In the genomic region with DNA sequence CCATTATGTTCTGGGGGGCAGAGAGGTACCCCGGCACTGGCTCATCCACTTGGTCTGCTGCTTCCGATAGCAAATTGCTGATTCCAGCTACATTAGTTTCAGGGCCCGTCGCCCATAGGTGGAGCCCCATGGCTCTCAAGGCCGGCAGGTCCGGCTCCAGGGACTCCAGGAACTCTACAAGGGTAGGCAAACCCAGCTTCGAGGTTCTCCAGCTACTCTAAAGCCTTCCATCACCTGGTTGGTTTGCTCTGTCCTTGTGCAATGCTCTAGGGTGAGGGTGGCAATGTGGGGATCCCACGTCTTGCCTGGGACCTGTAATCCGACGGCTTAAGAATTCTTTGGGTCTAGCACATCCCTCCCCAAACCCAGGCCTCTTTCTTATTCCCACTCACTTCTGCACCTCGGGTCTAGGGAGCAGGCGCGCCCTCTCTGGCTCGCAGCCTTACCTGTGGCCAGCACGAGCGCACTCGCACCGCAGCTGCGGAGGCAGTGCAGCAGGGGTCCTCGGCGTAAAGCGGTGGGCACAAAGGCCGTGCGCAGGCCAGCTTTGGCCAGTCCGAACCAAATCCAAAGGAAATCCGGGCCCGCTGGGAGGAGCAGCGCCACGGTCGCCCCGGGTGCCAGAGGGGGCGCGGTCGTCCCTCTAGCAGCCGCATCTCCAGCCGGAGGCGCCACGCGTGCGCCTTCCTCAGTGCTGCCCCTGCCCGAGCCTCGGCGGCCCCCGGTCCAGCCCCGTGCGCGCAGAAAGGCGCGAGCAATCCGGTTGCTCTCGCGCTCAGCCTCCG, we compare ENCODE assay signal across 8 mouse cellular contexts. TPM values are rescaled to one million over a fixed set of nuclear protein-coding genes. Genes with fewer than 3 reads are reported as not detected.
DNase-seq lines count a peak whose midpoint lies in the region; ATAC-seq and TF ChIP-seq lines count a peak whose summit lies in the region.

No protein-coding gene starts in this region.

- no peaks in the 10 kb centered on the region for H3K27me3 ChIP-seq in kidney, adult 2 months (replicated peaks; ENCODE audit: control insufficient read depth, insufficient read depth, low read length)
- H3K27me3 ChIP-seq in forebrain, embryonic 10.5 days (ENCODE audit: poor library complexity, severe bottlenecking) = peaks cover 28% of the 10 kb centered on the region
- no peaks in the 10 kb centered on the region for H3K27me3 ChIP-seq in hindbrain, embryonic 11.5 days (ENCODE audit: control insufficient read depth, insufficient read depth, low read length)
- peaks cover 24% of the 10 kb centered on the region for H3K27me3 ChIP-seq in liver, embryonic 11.5 days (replicated peaks; ENCODE audit: control insufficient read depth, insufficient read depth, low read length)
- H3K27me3 ChIP-seq in neural tube, embryonic 12.5 days (replicated peaks) = no peaks in the 10 kb centered on the region

- peak overlapping the region; percentile 63 for H3K4me3 ChIP-seq in kidney, adult 2 months (ENCODE audit: insufficient read depth, low read depth, low read length)
- H3K4me3 ChIP-seq in forebrain, embryonic 10.5 days = peak overlapping the region; percentile 75
- H3K4me3 ChIP-seq in hindbrain, embryonic 11.5 days (ENCODE audit: low read depth, low read length) = peak overlapping the region; percentile 56
- peak overlapping the region; percentile 58 for H3K4me3 ChIP-seq in liver, embryonic 11.5 days (ENCODE audit: low read depth, low read length)
- H3K4me3 ChIP-seq in neural tube, embryonic 12.5 days = peak overlapping the region; percentile 65

- peak overlapping the region; percentile 71 for H3K9ac ChIP-seq in hindbrain, embryonic 11.5 days (ENCODE audit: low read depth, low read length)
- peak overlapping the region; percentile 62 for H3K9ac ChIP-seq in liver, embryonic 11.5 days (ENCODE audit: low read depth, low read length)
- peak overlapping the region; percentile 81 for H3K9ac ChIP-seq in neural tube, embryonic 12.5 days

- ATAC-seq in hindbrain, embryonic 11.5 days (ENCODE audit: low FRiP score) = peak; percentile 75
- ATAC-seq in liver, embryonic 11.5 days (replicated peaks; ENCODE audit: low FRiP score) = peak; percentile 11; the same call in 1 of the 2 replicates
- ATAC-seq in neural tube, embryonic 12.5 days (ENCODE audit: low FRiP score, low read depth) = peak; percentile 76
- no peak for ATAC-seq in erythroid progenitor cell, adult 5-6 weeks (replicated peaks; ENCODE audit: low FRiP score, poor library complexity, severe bottlenecking)

- H3K36me3 ChIP-seq in kidney, adult 2 months (ENCODE audit: control insufficient read depth, insufficient read depth, low read length) = peaks cover under 1% of the 10 kb centered on the region; the same call in 1 of the 2 replicates
- H3K36me3 ChIP-seq in forebrain, embryonic 10.5 days (replicated peaks) = peaks cover 73% of the 10 kb centered on the region
- H3K36me3 ChIP-seq in hindbrain, embryonic 11.5 days (ENCODE audit: control insufficient read depth, insufficient read depth, low read length) = peaks cover 13% of the 10 kb centered on the region; the same call in 1 of the 2 replicates
- H3K36me3 ChIP-seq in liver, embryonic 11.5 days (ENCODE audit: control insufficient read depth, insufficient read depth, low read length) = peaks cover 24% of the 10 kb centered on the region
- peaks cover 55% of the 10 kb centered on the region for H3K36me3 ChIP-seq in neural tube, embryonic 12.5 days

- TF ChIP-seq POLR2A in kidney, adult 2 months (IDR thresholded peaks at IDR 0.05; ENCODE audit: low read depth, low read length) = no peak

- peak overlapping the region; percentile 99 for H3K4me2 ChIP-seq in hindbrain, embryonic 11.5 days (replicated peaks; ENCODE audit: low read depth, low read length)
- H3K4me2 ChIP-seq in liver, embryonic 11.5 days = peak overlapping the region; percentile 78
- peak overlapping the region; percentile 98 for H3K4me2 ChIP-seq in neural tube, embryonic 12.5 days (replicated peaks)

- H3K9me3 ChIP-seq in forebrain, embryonic 10.5 days = no peaks in the 10 kb centered on the region
- H3K9me3 ChIP-seq in hindbrain, embryonic 11.5 days (ENCODE audit: control insufficient read depth, low read length) = no peaks in the 10 kb centered on the region
- H3K9me3 ChIP-seq in liver, embryonic 11.5 days (ENCODE audit: control insufficient read depth, low read length) = no peaks in the 10 kb centered on the region
- H3K9me3 ChIP-seq in neural tube, embryonic 12.5 days = no peaks in the 10 kb centered on the region

- DNase-seq in kidney, adult 2 months = peak; percentile 59
- DNase-seq in kidney, adult 11 months = no peak
- DNase-seq in adrenal gland, adult 18-20 months (ENCODE audit: low spot score in 2 of 2) = peak; percentile 56 to 59
- DNase-seq in forebrain, embryonic 10.5 days (ENCODE audit: extremely low spot score, low spot score) = peak; percentile 67
- DNase-seq in hindbrain, embryonic 11.5 days (ENCODE audit: low spot score) = no peak
- DNase-seq in liver, embryonic 11.5 days (ENCODE audit: low spot score) = no peak

- peak overlapping the region; percentile 13; the same call in 1 of the 2 replicates for H3K27ac ChIP-seq in kidney, adult 2 months (ENCODE audit: insufficient read depth, low read depth, low read length)
- H3K27ac ChIP-seq in forebrain, embryonic 10.5 days = peak overlapping the region; percentile 93
- H3K27ac ChIP-seq in hindbrain, embryonic 11.5 days (ENCODE audit: low read depth, low read length) = peak overlapping the region; percentile 90
- no peak overlapping the region for H3K27ac ChIP-seq in liver, embryonic 11.5 days (ENCODE audit: low read depth, low read length)
- H3K27ac ChIP-seq in neural tube, embryonic 12.5 days = peak overlapping the region; percentile 76

- 9% methylated on average over 53 of the region's 53 CpGs for WGBS in kidney, adult 2 months
- 3% methylated on average over 53 of the region's 53 CpGs for WGBS in forebrain, embryonic 10.5 days
- 3% methylated on average over 48 of the region's 53 CpGs for WGBS in hindbrain, embryonic 11.5 days
- 9% methylated on average over 53 of the region's 53 CpGs for WGBS in liver, embryonic 11.5 days
- WGBS in neural tube, embryonic 12.5 days = 4% methylated on average over 53 of the region's 53 CpGs

- H3K4me1 ChIP-seq in kidney, adult 2 months (ENCODE audit: control insufficient read depth, insufficient read depth, low read length) = 0 out of 2 replicates have a peak, but pooled peaks cover 4% of the 10 kb centered on the region
- H3K4me1 ChIP-seq in forebrain, embryonic 10.5 days = peaks cover 62% of the 10 kb centered on the region
- H3K4me1 ChIP-seq in hindbrain, embryonic 11.5 days (replicated peaks; ENCODE audit: control insufficient read depth, insufficient read depth, low read length) = peaks cover 6% of the 10 kb centered on the region; the same call in 1 of the 2 replicates
- H3K4me1 ChIP-seq in liver, embryonic 11.5 days (replicated peaks; ENCODE audit: control insufficient read depth, insufficient read depth, low read length) = peaks cover 13% of the 10 kb centered on the region
- peaks cover 33% of the 10 kb centered on the region for H3K4me1 ChIP-seq in neural tube, embryonic 12.5 days

- TF ChIP-seq CTCF in kidney, adult 2 months (conservative IDR thresholded peaks at IDR 0.05; ENCODE audit: insufficient read depth, insufficient read length, low read depth, low read length) = no peak

RNA-seq across cellular contexts. Expression of a gene that starts 0.8 kb away (rescaled TPM):
- 12.9 and 16.2 TPM in 2 replicates for polyA plus RNA-seq in kidney, adult 2 months (2012; rRNA removed)
- 100 to 1,000 TPM; 102 to 110 TPM for total RNA-seq in adrenal gland, adult 18-20 months (2021)
- polyA plus RNA-seq in forebrain, embryonic 10.5 days (2016; fragmentation: Nextera tagmentation; extraction: Ambion mirVana) = 18.8 and 20.9 TPM in 2 replicates
- 13.5 and 14.8 TPM in 2 replicates for polyA plus RNA-seq in hindbrain, embryonic 11.5 days (2014; fragmentation: Nextera tagmentation; extraction: Ambion mirVana)
- 6.4 and 6.7 TPM in 2 replicates for polyA plus RNA-seq in liver, embryonic 11.5 days (2014; fragmentation: Nextera tagmentation; extraction: Ambion mirVana)
- polyA plus RNA-seq in neural tube, embryonic 12.5 days (2016; fragmentation: Nextera tagmentation; extraction: Ambion mirVana) = 19.7 and 22.7 TPM in 2 replicates
- not detected in 2 replicates for total RNA-seq in erythroid progenitor cell, adult 5-6 weeks (2015; ENCODE audit: low replicate concordance)
- 1.0 TPM in 1 of 2 replicates, not detected in the other for total RNA-seq in erythroid progenitor cell, adult 5-6 weeks (2017; ENCODE audit: low replicate concordance)

RNA-seq across cellular contexts. Expression of a gene that starts 44.5 kb away (rescaled TPM):
- 22.9 and 23.6 TPM in 2 replicates for polyA plus RNA-seq in kidney, adult 2 months (2012; rRNA removed)
- 10 to 100 TPM; 71.1 to 98.9 TPM for total RNA-seq in adrenal gland, adult 18-20 months (2021)
- 40.9 and 41.9 TPM in 2 replicates for polyA plus RNA-seq in forebrain, embryonic 10.5 days (2016; fragmentation: Nextera tagmentation; extraction: Ambion mirVana)
- polyA plus RNA-seq in hindbrain, embryonic 11.5 days (2014; fragmentation: Nextera tagmentation; extraction: Ambion mirVana) = 34.2 and 34.7 TPM in 2 replicates
- 34.0 and 35.2 TPM in 2 replicates for polyA plus RNA-seq in liver, embryonic 11.5 days (2014; fragmentation: Nextera tagmentation; extraction: Ambion mirVana)
- 38.1 and 40.5 TPM in 2 replicates for polyA plus RNA-seq in neural tube, embryonic 12.5 days (2016; fragmentation: Nextera tagmentation; extraction: Ambion mirVana)
- total RNA-seq in erythroid progenitor cell, adult 5-6 weeks (2015; ENCODE audit: low replicate concordance) = 6.7 and 12.6 TPM in 2 replicates
- total RNA-seq in erythroid progenitor cell, adult 5-6 weeks (2017; ENCODE audit: low replicate concordance) = 13.2 and 18.2 TPM in 2 replicates

Comparison
In these comparisons a context has a peak if more than half of its experiments do, and no peak if none do; other contexts are left out.
1. DNase-seq: peak in kidney, adult 2 months (single experiment), adrenal gland, adult 18-20 months (2 of 2) and forebrain, embryonic 10.5 days (single experiment); none in kidney, adult 11 months (single experiment), hindbrain, embryonic 11.5 days (single experiment) and liver, embryonic 11.5 days (single experiment).
2. Peak in every context shown above with its lines, with median percentiles within 50 percentile points of each other: H3K4me3 ChIP-seq, H3K4me2 ChIP-seq and H3K9ac ChIP-seq.